Mouse (Mus musculus): ENCODE measurements at regions not wholly inside any gene's neighbourhood (a gene's known extent, or its start where the extent isn't known, plus 50 kb on each side); places are given as distances from the start of the nearest gene placed in this dataset.

- no peak for TF ChIP-seq CTCF (IDR thresholded peaks at IDR 0.05; ENCODE audit: control insufficient read depth, insufficient read depth, low read length)
- no peak for TF ChIP-seq POLR2A (IDR thresholded peaks at IDR 0.05; ENCODE audit: borderline replicate concordance, control insufficient read depth, low read depth, low read length)
Measured at GRCm38 (mm10) chr4:153616938-153617337, 134.3 kb upstream of the Ajap1 start.

Measured in bone marrow, adult 2 months (tissue).